Mouse (Mus musculus) urinary bladder, postnatal 36 days (tissue): Measurements from ENCODE around the gene Galc.
A peak's percentile ranks its signal among the peaks of the same experiment; 100 is the strongest.
"Not testable (repeated sequence)": the region's sequence is repeated elsewhere in the genome, so short reads cannot be mapped to it uniquely, and the experiment has no call there.

Experiments
- DNase-seq, 2 experiments: peaks; one replicate each; pipeline ENCODE4 v3.0.0; 2022; ENCODE audit warnings: low spot score in 2 of 2, mixed read lengths in 1 of 2

Galc gene

GRCm38 (mm10) chr12:98255373-98255995, 3.8 kb downstream of the Galc start:
- DNase-seq, result no peak

GRCm38 (mm10) chr12:98252417-98252816, 6.8 kb downstream of the Galc start:
- DNase-seq, result no peak

GRCm38 (mm10) chr12:98250327-98250726, 8.9 kb downstream of the Galc start:
- no peak for DNase-seq

- DNase-seq, result no peak
These were observed 9.6 kb downstream of the Galc start for GRCm38 (mm10) chr12:98249671-98250070.

- no peak for DNase-seq
These were observed 12.4 kb downstream of the Galc start for GRCm38 (mm10) chr12:98246835-98247234.

GRCm38 (mm10) chr12:98244865-98245264, 14.4 kb downstream of the Galc start:
- no peak for DNase-seq

GRCm38 (mm10) chr12:98244161-98244560, 15.1 kb downstream of the Galc start:
- no peak for DNase-seq

- not testable (repeated sequence) for DNase-seq
These were observed 20.8 kb downstream of the Galc start for GRCm38 (mm10) chr12:98238478-98238877.

GRCm38 (mm10) chr12:98227037-98227436, 32.2 kb downstream of the Galc start:
- DNase-seq, result no peak

- DNase-seq, result no peak
These were observed 36.0 kb downstream of the Galc start for GRCm38 (mm10) chr12:98223286-98223685.

- no peak for DNase-seq
These were observed 42.8 kb downstream of the Galc start for GRCm38 (mm10) chr12:98216432-98216831.

GRCm38 (mm10) chr12:98215512-98215911, 43.7 kb downstream of the Galc start:
- DNase-seq, result no peak

GRCm38 (mm10) chr12:98214191-98214590, 45.1 kb downstream of the Galc start:
- no peak for DNase-seq

GRCm38 (mm10) chr12:98213791-98214190, 45.5 kb downstream of the Galc start:
- no peak for DNase-seq

- DNase-seq, result no peak
These were observed 45.9 kb downstream of the Galc start for GRCm38 (mm10) chr12:98213332-98213731.

- peak in 1 of 2 experiments; percentile 3 for DNase-seq
These were observed 46.6 kb downstream of the Galc start for GRCm38 (mm10) chr12:98212457-98213175.

- DNase-seq, result no peak
These were observed 48.8 kb downstream of the Galc start for GRCm38 (mm10) chr12:98210495-98210894.

GRCm38 (mm10) chr12:98208104-98208503, 51.2 kb downstream of the Galc start:
- no peak for DNase-seq

- DNase-seq, result no peak
These were observed 53.7 kb downstream of the Galc start for GRCm38 (mm10) chr12:98205450-98206051.

- no peak for DNase-seq
These were observed 61.9 kb downstream of the Galc start for GRCm38 (mm10) chr12:98197401-98197800.

GRCm38 (mm10) chr12:98190201-98190600, 69.1 kb downstream of the Galc start:
- DNase-seq, result no peak

- DNase-seq, result no peak
These were observed 70.2 kb downstream of the Galc start for GRCm38 (mm10) chr12:98189096-98189495.
